27 mouse cellular contexts compared by ENCODE assay signal in genomic region chr13:41094160-41094559, GRCm38 (mm10). TPM values are rescaled to one million over a fixed set of nuclear protein-coding genes. Genes with fewer than 3 reads are reported as not detected.
DNase-seq lines count a peak whose midpoint lies in the region; ATAC-seq and TF ChIP-seq lines count a peak whose summit lies in the region.
"Had no signal": no experiment of that assay in that cellular context is flagged by ENCODE, and none has a peak within 500 bp of the region (broad histone marks: within the 10 kb centered on the region; RNA-seq: fewer than 3 reads in every experiment).

No protein-coding gene starts in this region.

- no peaks in the 10 kb centered on the region for H3K9me3 ChIP-seq in heart, embryonic 10.5 days
- H3K9me3 ChIP-seq in midbrain, embryonic 16.5 days (replicated peaks; ENCODE audit: control insufficient read depth, low read length, poor library complexity, severe bottlenecking), result no peaks in the 10 kb centered on the region
- no peaks in the 10 kb centered on the region for H3K9me3 ChIP-seq in midbrain, embryonic 14.5 days (ENCODE audit: control insufficient read depth, low read length)
- H3K9me3 ChIP-seq: forebrain, embryonic 10.5 days; forebrain, embryonic 15.5 days; hindbrain, embryonic 12.5 days had no signal

- peak; percentile 56; the same call in 1 of the 2 replicates for ATAC-seq in midbrain, embryonic 16.5 days
- ATAC-seq in midbrain, embryonic 14.5 days (ENCODE audit: low FRiP score, low TSS enrichment), result no peak
- ATAC-seq: CD4-positive, CD25-positive, alpha-beta regulatory T cell, adult 4 months; forebrain, embryonic 15.5 days; hindbrain, embryonic 16.5 days; inflammation-experienced regulatory T-cells, adult 6 months; intestine, embryonic 16.5 days had no signal

- no peak overlapping the region for H3K27ac ChIP-seq in heart, embryonic 10.5 days
- H3K27ac ChIP-seq in midbrain, embryonic 16.5 days (ENCODE audit: low read length), result no peak overlapping the region
- no peak overlapping the region for H3K27ac ChIP-seq in midbrain, embryonic 14.5 days (replicated peaks; ENCODE audit: low read depth, low read length)
- H3K27ac ChIP-seq: forebrain, embryonic 10.5 days; forebrain, embryonic 15.5 days; heart, adult 2 months; hindbrain, embryonic 12.5 days had no signal

- no peak overlapping the region for H3K4me2 ChIP-seq in midbrain, embryonic 16.5 days (ENCODE audit: low read length)
- no peak overlapping the region for H3K4me2 ChIP-seq in midbrain, embryonic 14.5 days (ENCODE audit: low read length)
- H3K4me2 ChIP-seq: forebrain, embryonic 15.5 days; heart, embryonic 11.5 days; hindbrain, embryonic 12.5 days had no signal

- no peak overlapping the region for H3K9ac ChIP-seq in midbrain, embryonic 16.5 days (ENCODE audit: low read depth, low read length)
- H3K9ac ChIP-seq in midbrain, embryonic 14.5 days (replicated peaks; ENCODE audit: low read length), result no peak overlapping the region
- H3K9ac ChIP-seq: forebrain, embryonic 15.5 days; hindbrain, embryonic 12.5 days had no signal

- no peak for TF ChIP-seq CTCF in brain, embryonic 14.5 days (IDR thresholded peaks at IDR 0.05; ENCODE audit: borderline replicate concordance, extremely low read depth, insufficient read depth, insufficient read length)

- no peak for TF ChIP-seq POLR2A in brain, embryonic 14.5 days (IDR thresholded peaks at IDR 0.05; ENCODE audit: borderline replicate concordance, extremely low read depth, insufficient read depth, insufficient read length, poor library complexity, severe bottlenecking)

- 82% methylated on average over 10 of the region's 10 CpGs for whole genome bisulfite sequencing in heart, embryonic 10.5 days
- WGBS in midbrain, embryonic 16.5 days, result 81% methylated on average over 10 of the region's 10 CpGs
- 82% methylated on average over 10 of the region's 10 CpGs for WGBS in midbrain, embryonic 14.5 days

- no peaks in the 10 kb centered on the region for H3K36me3 ChIP-seq in heart, embryonic 10.5 days
- H3K36me3 ChIP-seq in midbrain, embryonic 16.5 days (ENCODE audit: control insufficient read depth, insufficient read depth, low read length), result no peaks in the 10 kb centered on the region
- H3K36me3 ChIP-seq in midbrain, embryonic 14.5 days (ENCODE audit: control insufficient read depth, insufficient read depth, low read length), result no peaks in the 10 kb centered on the region
- H3K36me3 ChIP-seq: forebrain, embryonic 10.5 days; forebrain, embryonic 15.5 days; hindbrain, embryonic 12.5 days had no signal

- H3K4me1 ChIP-seq in heart, embryonic 10.5 days, result peaks cover 14% of the 10 kb centered on the region; the same call in 1 of the 2 replicates
- no peaks in the 10 kb centered on the region for H3K4me1 ChIP-seq in midbrain, embryonic 16.5 days (ENCODE audit: control insufficient read depth, insufficient read depth, low read length)
- no peaks in the 10 kb centered on the region for H3K4me1 ChIP-seq in midbrain, embryonic 14.5 days (ENCODE audit: control insufficient read depth, insufficient read depth, low read length)
- H3K4me1 ChIP-seq: forebrain, embryonic 15.5 days; hindbrain, embryonic 12.5 days had no signal

- H3K27me3 ChIP-seq in heart, embryonic 10.5 days (ENCODE audit: insufficient read depth, poor library complexity, severe bottlenecking), result no peaks in the 10 kb centered on the region
- no peaks in the 10 kb centered on the region for H3K27me3 ChIP-seq in midbrain, embryonic 16.5 days (ENCODE audit: control insufficient read depth, insufficient read depth, low read depth, low read length)
- H3K27me3 ChIP-seq in midbrain, embryonic 14.5 days (ENCODE audit: control insufficient read depth, insufficient read depth, low read length), result no peaks in the 10 kb centered on the region
- H3K27me3 ChIP-seq: forebrain, embryonic 15.5 days; hindbrain, embryonic 12.5 days had no signal

- H3K4me3 ChIP-seq in heart, embryonic 10.5 days, result no peak overlapping the region
- no peak overlapping the region for H3K4me3 ChIP-seq in midbrain, embryonic 16.5 days (ENCODE audit: low read depth, low read length)
- no peak overlapping the region for H3K4me3 ChIP-seq in midbrain, embryonic 14.5 days (replicated peaks; ENCODE audit: low read depth, low read length)
- H3K4me3 ChIP-seq: forebrain, embryonic 10.5 days; forebrain, embryonic 15.5 days; heart, adult 2 months; hindbrain, embryonic 12.5 days had no signal

- peak; percentile 46 for DNase-seq in heart, embryonic 10.5 days (ENCODE audit: low spot score)
- no peak for DNase-seq in heart, adult 11 months
- DNase-seq in midbrain, embryonic 14.5 days, result no peak
- DNase-seq in brain, adult 2 months (ENCODE audit: low read depth, low spot score), result peak; percentile 7
- peak; percentile 19 for DNase-seq in brain, embryonic 14.5 days (ENCODE audit: low read depth)
- DNase-seq: adrenal gland, adult 2 months; adrenal gland, postnatal 14 days; cerebellum, adult 18-20 months; cerebellum, adult 9-10 months; cerebellum, postnatal 14 days; gastrocnemius, postnatal 25 days; heart, adult 2 months had no signal

RNA-seq across cellular contexts. Expression of gene Mak, which starts 14.7 kb away (rescaled TPM):
- 0.43 and 0.53 TPM in 2 replicates for polyA plus RNA-seq in heart, embryonic 10.5 days (2016; fragmentation: Nextera tagmentation; extraction: Ambion mirVana)
- polyA plus RNA-seq in midbrain, embryonic 16.5 days (2015; fragmentation: Nextera tagmentation; extraction: Ambion mirVana), result 2.7 TPM in 2 replicates
- 1.7 and 2.1 TPM in 2 replicates for polyA plus RNA-seq in midbrain, embryonic 14.5 days (2014; fragmentation: Nextera tagmentation; extraction: Ambion mirVana)
- 1.3 and 1.7 TPM in 2 replicates for polyA plus RNA-seq in brain, embryonic 14.5 days (2012; rRNA removed)
- polyA plus RNA-seq: C2C12 had no signal

RNA-seq across cellular contexts. Expression of gene Gcm2, which starts 16.7 kb away (rescaled TPM):
- 0.06 and 0.09 TPM in 2 replicates for polyA plus RNA-seq in heart, embryonic 10.5 days (2016; fragmentation: Nextera tagmentation; extraction: Ambion mirVana)
- polyA plus RNA-seq in midbrain, embryonic 16.5 days (2015; fragmentation: Nextera tagmentation; extraction: Ambion mirVana), result not detected in 2 replicates
- polyA plus RNA-seq in midbrain, embryonic 14.5 days (2014; fragmentation: Nextera tagmentation; extraction: Ambion mirVana), result not detected in 2 replicates
- not detected in 2 replicates for polyA plus RNA-seq in brain, embryonic 14.5 days (2012; rRNA removed)
- polyA plus RNA-seq: adrenal gland, adult 2 months; C2C12; embryonic facial prominence, embryonic 11.5 days; forebrain, embryonic 10.5 days; forebrain, embryonic 15.5 days; frontal cortex, adult 2 months; gonadal fat pad, adult 2 months; heart, adult 2 months; heart, embryonic 11.5 days; heart, embryonic 14.5 days; heart, postnatal 0 days; hindbrain, embryonic 12.5 days; hindbrain, embryonic 16.5 days; intestine, embryonic 16.5 days had no signal

RNA-seq across cellular contexts. Expression of gene Sycp2l, which starts 19.9 kb away (rescaled TPM):
- not detected in 2 replicates for polyA plus RNA-seq in heart, embryonic 10.5 days (2016; fragmentation: Nextera tagmentation; extraction: Ambion mirVana)
- 0.07 TPM in 1 of 2 replicates, not detected in the other for polyA plus RNA-seq in midbrain, embryonic 16.5 days (2015; fragmentation: Nextera tagmentation; extraction: Ambion mirVana)
- not detected in 2 replicates for polyA plus RNA-seq in midbrain, embryonic 14.5 days (2014; fragmentation: Nextera tagmentation; extraction: Ambion mirVana)
- polyA plus RNA-seq in brain, embryonic 14.5 days (2012; rRNA removed), result 0.04 TPM in 1 of 2 replicates, not detected in the other
- polyA plus RNA-seq: adrenal gland, adult 2 months; C2C12; CD4-positive, CD25-positive, alpha-beta regulatory T cell, adult 4 months; embryonic facial prominence, embryonic 11.5 days; forebrain, embryonic 10.5 days; forebrain, embryonic 15.5 days; gonadal fat pad, adult 2 months; heart, adult 2 months; heart, embryonic 11.5 days; heart, embryonic 14.5 days; heart, postnatal 0 days; hindbrain, embryonic 12.5 days had no signal

Comparison
In these comparisons a context has a peak if more than half of its experiments do, and no peak if none do; other contexts are left out.
1. DNase-seq: peak in heart, embryonic 10.5 days (single experiment), brain, adult 2 months (single experiment) and brain, embryonic 14.5 days (single experiment); none in heart, adult 11 months (single experiment) and midbrain, embryonic 14.5 days (single experiment).